Mouse (Mus musculus) heart, embryonic 14.5 days (tissue): ENCODE measurements around the gene Luc7l2. TPM values are rescaled to one million over a fixed set of nuclear protein-coding genes. Genes with fewer than 3 reads are reported as not detected.

Experiments used
- ATAC-seq: fragments of 200-750 bp; cut with Nextera tagmentation; 2 replicates; pipeline ENCODE4 v1.8.0; 2017; ENCODE audit warnings: low read depth, moderate TSS enrichment; ENCODE audit not compliant: insufficient number of reproducible peaks, insufficient read depth, low FRiP score
- H3K27ac ChIP-seq, 2 experiments: fragments of 200-500 bp in 1 of 2; fragments of 300-500 bp in 1 of 2; sonication (generic) in 1 of 2; replicated peaks in 1 of 2; 2 replicates each; pipeline ENCODE4 v1.5.1; 2012 to 2014; ENCODE audit warnings: low read depth in 2 of 2, low read length in 2 of 2, control low read depth in 1 of 2, mild to moderate bottlenecking in 1 of 2, mixed read lengths in 1 of 2; ENCODE audit not compliant: control insufficient read depth in 1 of 2, insufficient read depth in 1 of 2
- H3K27me3 ChIP-seq: fragments of 300-500 bp; sonication (generic); 2 replicates; pipeline ENCODE4 v1.6.1; 2014; ENCODE audit warnings: mild to moderate bottlenecking, low read length, control low read depth; ENCODE audit not compliant: control insufficient read depth, insufficient read depth
- H3K36me3 ChIP-seq: fragments of 300-500 bp; sonication (generic); 2 replicates; pipeline ENCODE4 v1.6.1; 2014; ENCODE audit warnings: mild to moderate bottlenecking, control low read depth, low read length, mixed read lengths; ENCODE audit not compliant: control insufficient read depth, insufficient read depth
- H3K4me1 ChIP-seq, 2 experiments: fragments of 200-500 bp in 1 of 2; fragments of 300-500 bp in 1 of 2; sonication (generic) in 1 of 2; 2 replicates each; pipeline ENCODE4 v1.6.1; 2012 to 2014; ENCODE audit warnings: low read length in 2 of 2, control low read depth in 1 of 2, mixed read lengths in 1 of 2; ENCODE audit not compliant: control insufficient read depth in 2 of 2, insufficient read depth in 2 of 2
- H3K4me2 ChIP-seq: fragments of 300-500 bp; sonication (generic); 2 replicates; pipeline ENCODE4 v1.6.1; 2014; ENCODE audit warnings: mild to moderate bottlenecking, low read length
- H3K4me3 ChIP-seq, 2 experiments: fragments of 200-500 bp in 1 of 2; fragments of 300-500 bp in 1 of 2; sonication (generic) in 1 of 2; 2 replicates each; pipeline ENCODE4 v1.5.1; 2012 to 2014; ENCODE audit warnings: low read length in 2 of 2, mild to moderate bottlenecking in 2 of 2, control low read depth in 1 of 2, low read depth in 1 of 2, moderate library complexity in 1 of 2; ENCODE audit not compliant: control insufficient read depth in 1 of 2, insufficient read depth in 1 of 2
- H3K9ac ChIP-seq: fragments of 300-500 bp; sonication (generic); 2 replicates; pipeline ENCODE4 v1.6.1; 2014; ENCODE audit warnings: mild to moderate bottlenecking, low read length
- H3K9me3 ChIP-seq: fragments of 300-500 bp; sonication (generic); 2 replicates; pipeline ENCODE4 v1.6.1; 2016; ENCODE audit warnings: low read length, control low read depth; ENCODE audit not compliant: control insufficient read depth
- WGBS: fragments of 180-500 bp; shearing (Covaris S2); extraction: QIAGEN DNeasy Blood & Tissue Kit; methylation state at CpG from one replicate; pipeline ENCODE4 v1.1.7; 2014; 5-methylcytosine and 5-hydroxymethylcytosine counted together
- polyA plus RNA-seq: library from polyadenylated mRNA; unstranded; fragments of >200 nt; fragmentation: Nextera tagmentation; extraction: Ambion mirVana; gene quantifications from 2 replicates; pipeline ENCODE4 v1.2.1, GENCODE M21; 2014

The Luc7l2 gene
- polyA plus RNA-seq, 1 experiment from 2014 or later = 48.0 TPM

DNA sequence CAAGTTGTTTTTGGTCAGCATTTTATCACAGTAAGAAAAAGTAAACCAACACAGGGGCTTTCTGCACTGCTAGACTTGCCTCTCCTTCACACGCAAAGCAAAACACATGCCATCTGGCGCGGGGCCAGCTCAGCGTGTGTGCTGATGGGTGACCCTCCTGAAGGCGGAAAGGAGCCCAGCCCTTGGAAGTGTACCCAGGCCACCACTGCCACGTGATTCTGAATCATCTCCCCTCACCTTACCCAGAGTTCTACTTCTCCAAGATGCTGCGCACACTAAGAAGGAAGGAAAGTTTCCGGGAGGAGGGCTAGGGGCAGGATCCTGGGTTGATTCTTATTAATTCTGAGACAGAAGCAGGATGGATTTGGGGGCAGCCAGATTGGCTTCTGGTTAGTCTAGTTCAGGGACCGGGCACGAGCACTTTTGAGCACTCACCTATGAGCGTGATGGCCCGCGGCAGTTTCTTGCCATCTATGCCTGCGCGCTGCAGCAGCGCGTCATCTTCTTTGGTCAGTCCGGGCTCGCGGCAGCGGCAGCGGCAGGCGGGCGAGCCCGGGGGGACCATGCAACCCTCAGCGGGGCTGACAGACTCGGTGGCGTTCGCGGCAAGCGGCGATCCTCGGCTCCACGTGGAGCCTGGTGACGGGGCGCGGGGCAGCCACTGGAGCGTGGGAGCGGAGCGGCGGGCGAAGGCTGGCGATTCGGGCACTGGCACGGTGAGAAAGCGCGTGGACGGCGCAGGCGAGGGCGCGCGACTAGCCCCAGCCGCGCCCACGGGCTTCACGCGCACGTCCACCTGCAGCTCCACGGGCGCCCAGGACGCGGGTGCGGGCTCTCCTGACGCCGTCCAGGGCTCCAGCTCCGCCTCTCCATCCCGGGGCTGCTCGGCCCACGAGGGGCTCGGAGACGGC is 85.1 kb downstream of the Luc7l2 start:
- H3K36me3 ChIP-seq = no peaks in the 10 kb centered on the region
- H3K4me1 ChIP-seq = peaks cover 10 to 13% of the 10 kb centered on the region in 2 experiments
- H3K4me2 ChIP-seq = peak overlapping the region; percentile 99
- WGBS = 2% methylated on average over 72 of the region's 72 CpGs
- H3K9me3 ChIP-seq = no peaks in the 10 kb centered on the region
- peak overlapping the region; percentile 53 to 59 for H3K4me3 ChIP-seq
- H3K27me3 ChIP-seq = peaks cover 71% of the 10 kb centered on the region
- no peak overlapping the region for H3K27ac ChIP-seq
- ATAC-seq = peak; percentile 58; the same call in 1 of the 2 replicates
- H3K9ac ChIP-seq = peak overlapping the region; percentile 69

DNA sequence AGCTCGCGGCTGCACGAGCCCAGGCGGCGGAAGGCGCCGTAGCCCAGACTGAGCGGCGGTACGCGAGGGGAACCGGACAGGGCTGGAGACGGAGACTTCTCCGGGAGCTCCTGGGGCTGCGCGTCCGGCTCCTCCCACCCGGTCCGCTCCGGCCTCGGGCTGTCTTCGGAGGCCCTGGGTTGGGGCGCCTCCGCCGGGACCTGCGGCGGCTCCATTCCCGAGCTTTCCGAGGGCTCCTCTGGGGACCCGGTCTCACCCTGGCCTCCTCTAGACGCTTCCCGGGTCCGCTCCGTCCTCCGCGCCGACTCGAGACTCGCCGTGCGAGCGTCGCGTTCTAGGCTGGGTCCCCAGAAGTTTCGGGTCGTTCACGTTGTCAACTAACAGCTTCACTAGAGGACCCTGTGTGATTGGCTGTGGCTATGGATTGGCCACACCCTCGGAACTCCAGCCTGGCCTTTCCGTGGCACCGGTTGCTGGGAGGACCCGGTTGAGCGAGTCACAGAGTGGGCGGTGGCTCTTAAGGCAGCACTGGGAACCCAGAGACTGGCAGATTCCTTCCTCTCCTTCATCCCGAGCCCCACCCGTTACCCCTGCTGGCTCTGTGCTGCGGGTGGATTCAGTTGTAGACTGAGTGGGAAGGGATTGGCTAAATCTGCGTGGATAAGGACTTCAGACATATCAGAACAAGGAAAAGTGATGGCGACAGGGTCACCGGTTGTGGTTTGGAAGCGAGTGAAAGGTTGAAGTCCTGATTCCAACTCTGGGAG is 85.9 kb downstream of the Luc7l2 start, which contains the start of gene Klrg2:
Gene Klrg2, minus strand, starts transcription at position 391 of the 767 bp plus-strand sequence.
- Histone ChIP-seq H3K27me3 (peaks cover 79% of the 10 kb centered on the region), H3K4me2 (peak within 1 kb of the TSS; percentile 99), H3K4me3 (peak within 1 kb of the TSS; percentile 53 to 59), H3K9ac (peak within 1 kb of the TSS; percentile 69), H3K27ac (no peak within 1 kb of the TSS), H3K4me1 (peaks cover 10 to 13% of the 10 kb centered on the region in 2 experiments), H3K9me3 (no peaks in the 10 kb centered on the region), H3K36me3 (no peaks in the 10 kb centered on the region)
- ATAC-seq = peak; percentile 77
- under 1% methylated on average over 60 of the region's 60 CpGs for WGBS

DNA sequence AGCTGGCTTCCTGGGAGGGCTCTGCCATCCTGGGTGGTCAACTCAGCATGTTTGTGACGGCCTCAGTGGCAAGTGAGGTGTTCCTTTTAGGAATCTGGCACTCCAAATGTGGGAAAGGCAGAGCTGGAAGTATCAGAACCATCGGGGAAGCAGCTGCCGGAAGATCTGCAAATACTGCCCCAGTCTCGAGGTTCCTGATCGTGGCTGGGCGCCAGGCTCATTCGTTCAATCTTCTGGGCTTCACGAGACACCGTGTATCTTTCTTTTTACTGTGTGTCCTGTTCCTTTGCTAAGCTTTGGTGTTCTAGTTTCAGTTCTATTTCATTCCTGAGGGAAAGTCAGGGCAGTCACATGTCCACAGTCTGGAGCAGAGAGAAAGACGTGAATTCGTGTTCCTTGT is 89.3 kb downstream of the Luc7l2 start:
- Histone ChIP-seq H3K9me3 (no peaks in the 10 kb centered on the region), H3K9ac (no peak overlapping the region), H3K36me3 (no peaks in the 10 kb centered on the region), H3K27me3 (peaks cover 61% of the 10 kb centered on the region), H3K4me1 (peaks cover 12 to 22% of the 10 kb centered on the region in 2 experiments), H3K27ac (no peak overlapping the region), H3K4me3 (no peak overlapping the region), H3K4me2 (no peak overlapping the region)
- ATAC-seq = no peak
- WGBS = 70% methylated on average over 11 of the region's 11 CpGs

DNA sequence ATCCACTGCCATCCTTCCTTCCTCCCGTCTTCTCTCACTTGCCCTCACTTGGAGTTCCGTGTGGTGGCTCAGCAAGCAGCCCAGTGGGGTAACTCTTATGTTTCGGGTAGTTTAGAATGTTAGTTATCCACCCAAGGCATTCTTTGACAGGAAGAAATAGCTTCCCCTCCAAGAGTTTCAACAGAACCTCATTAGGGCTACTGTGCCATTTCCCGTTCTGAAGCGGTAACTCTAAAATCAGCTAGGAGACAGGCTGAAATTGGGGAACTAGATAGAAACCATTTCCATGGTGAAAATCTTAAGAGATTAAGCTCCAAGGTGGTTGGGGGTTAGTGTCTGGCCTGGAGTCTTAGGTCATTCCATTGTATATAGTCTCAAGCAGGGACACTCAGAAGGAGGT is 90.1 kb downstream of the Luc7l2 start:
- no peak overlapping the region for H3K4me2 ChIP-seq
- peaks cover 8 to 14% of the 10 kb centered on the region in 2 experiments for H3K4me1 ChIP-seq
- H3K9ac ChIP-seq = no peak overlapping the region
- 75% methylated on average over 5 of the region's 5 CpGs for WGBS
- no peak overlapping the region for H3K4me3 ChIP-seq
- H3K27ac ChIP-seq = no peak overlapping the region
- H3K36me3 ChIP-seq = no peaks in the 10 kb centered on the region
- no peaks in the 10 kb centered on the region for H3K9me3 ChIP-seq
- no peak for ATAC-seq
- peaks cover 53% of the 10 kb centered on the region for H3K27me3 ChIP-seq

DNA sequence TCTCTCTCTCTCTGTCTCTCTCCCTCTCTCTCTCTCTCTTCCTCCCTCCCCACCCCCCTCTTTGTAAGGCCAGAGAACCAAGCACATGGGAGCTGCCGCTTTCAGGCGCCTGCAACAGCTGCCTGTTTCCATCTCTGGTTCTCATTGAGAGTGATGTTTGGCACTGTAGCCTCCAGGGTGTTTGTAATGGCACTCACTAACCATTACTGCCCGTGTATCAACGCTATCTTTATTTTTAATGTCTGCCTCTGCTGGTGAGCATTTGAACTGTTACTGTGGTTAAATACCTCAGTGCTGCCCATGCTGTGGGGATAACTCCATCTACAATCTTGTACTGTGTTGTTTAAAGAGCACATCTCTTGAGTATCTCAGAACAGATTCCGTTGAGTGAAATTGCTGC is 90.5 kb downstream of the Luc7l2 start:
- Histone ChIP-seq H3K9me3 (no peaks in the 10 kb centered on the region), H3K4me1 (peaks cover 5 to 12% of the 10 kb centered on the region in 2 experiments; a peak in 3 of 4 replicates), H3K4me3 (no peak overlapping the region), H3K27me3 (peaks cover 49% of the 10 kb centered on the region), H3K9ac (no peak overlapping the region), H3K4me2 (no peak overlapping the region), H3K27ac (no peak overlapping the region), H3K36me3 (no peaks in the 10 kb centered on the region)
- 48% methylated on average over 5 of the region's 5 CpGs for WGBS
- no peak for ATAC-seq

DNA sequence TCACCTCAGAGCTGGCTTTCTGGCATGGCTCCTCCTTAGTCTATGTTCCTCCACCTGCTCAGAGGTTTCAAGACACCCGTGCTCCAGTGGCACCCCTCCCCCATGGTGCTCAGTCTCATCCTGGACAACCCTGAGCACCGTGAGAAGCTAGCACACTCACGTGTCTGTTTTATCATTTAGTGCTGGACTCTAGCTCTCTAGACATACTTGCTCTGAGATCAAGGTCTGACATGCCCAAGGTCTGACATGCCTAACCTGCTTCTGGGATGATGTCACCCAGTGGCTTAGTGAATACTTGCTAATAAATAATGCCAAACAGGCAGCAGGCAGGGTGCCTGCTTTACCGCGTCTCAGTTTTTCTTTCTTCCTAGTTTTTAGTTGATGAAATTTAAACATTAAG is 91.5 kb downstream of the Luc7l2 start:
- ATAC-seq = no peak
- H3K36me3 ChIP-seq = no peaks in the 10 kb centered on the region
- peaks cover 45% of the 10 kb centered on the region for H3K27me3 ChIP-seq
- H3K9me3 ChIP-seq = no peaks in the 10 kb centered on the region
- no peak overlapping the region for H3K4me2 ChIP-seq
- H3K4me3 ChIP-seq = no peak overlapping the region
- WGBS = 35% methylated on average over 5 of the region's 5 CpGs
- peaks cover 2 to 9% of the 10 kb centered on the region in 2 experiments; a peak in 2 of 4 replicates for H3K4me1 ChIP-seq
- no peak overlapping the region for H3K27ac ChIP-seq
- H3K9ac ChIP-seq = no peak overlapping the region

DNA sequence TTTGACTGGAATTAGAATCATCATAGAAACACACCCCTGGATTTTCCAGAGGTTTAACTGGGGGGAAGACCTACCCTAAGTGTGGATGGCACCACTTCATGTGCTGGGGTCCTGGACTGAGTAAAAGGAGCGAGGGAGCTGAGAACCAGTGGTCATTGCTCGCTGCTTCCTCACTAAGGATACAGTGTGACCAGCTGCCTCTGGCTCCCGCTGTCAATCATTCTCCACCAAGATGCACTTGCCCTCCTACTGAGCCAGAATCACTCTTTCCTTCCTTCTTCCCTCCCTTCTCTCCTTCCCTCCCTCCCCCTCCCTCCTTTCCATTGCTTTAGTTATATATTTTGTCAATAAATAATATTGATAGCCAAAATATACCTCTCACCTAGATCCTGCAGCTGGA is 91.9 kb downstream of the Luc7l2 start:
- Histone ChIP-seq H3K27ac (no peak overlapping the region), H3K9ac (no peak overlapping the region), H3K27me3 (peaks cover 41% of the 10 kb centered on the region)

More for the DNA sequence above, 91.9 kb downstream of the Luc7l2 start:
- Histone ChIP-seq H3K4me3 (no peak overlapping the region), H3K4me2 (no peak overlapping the region), H3K9me3 (no peaks in the 10 kb centered on the region), H3K36me3 (no peaks in the 10 kb centered on the region), H3K4me1 (peaks cover 2 to 9% of the 10 kb centered on the region in 2 experiments; a peak in 2 of 4 replicates)
- no peak for ATAC-seq
- 67% methylated on average over 3 of the region's 3 CpGs for WGBS
